Mouse (Mus musculus): ENCODE measurements around the gene Micall2.
"Not testable (repeated sequence)": the region's sequence is repeated elsewhere in the genome, so short reads cannot be mapped to it uniquely, and the experiment has no call there.

Gene Micall2

DNA sequence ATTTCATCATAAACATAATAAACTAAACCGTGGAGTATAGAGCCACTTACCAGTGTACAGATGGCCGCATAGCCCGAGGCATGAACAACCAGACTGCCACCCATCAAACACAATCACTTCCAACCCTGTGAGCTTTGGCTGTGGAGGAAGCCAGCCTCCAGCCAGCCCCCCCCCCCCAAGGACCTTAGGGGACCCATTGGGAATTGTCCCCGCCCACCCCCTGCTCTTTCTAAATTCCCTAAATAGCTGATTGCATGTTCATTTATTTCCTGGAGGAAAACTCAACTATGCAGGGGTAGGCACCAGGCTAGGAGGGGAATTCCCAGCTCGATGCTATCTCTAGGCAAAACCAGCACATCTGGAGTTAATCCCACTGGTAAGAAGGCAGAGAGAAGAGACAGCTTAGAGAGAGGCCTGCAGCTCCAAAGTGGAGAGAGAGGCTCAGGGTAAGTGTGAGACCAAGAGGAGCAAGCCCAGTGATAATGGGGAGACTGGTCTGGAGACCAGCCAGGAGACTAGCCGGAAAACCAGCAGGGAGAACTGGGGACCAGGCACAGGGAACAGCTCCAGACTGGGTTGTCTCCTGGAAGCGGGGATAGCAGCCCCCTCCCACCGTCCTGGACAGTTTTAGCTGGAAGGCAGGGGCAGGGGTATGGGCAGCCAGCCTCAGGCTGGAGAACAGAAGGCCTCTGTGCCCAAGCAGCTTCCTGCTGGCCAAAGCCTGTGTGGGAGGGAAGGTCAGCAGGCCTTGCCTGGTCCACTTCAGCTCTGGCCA lies 5.2 kb downstream of the Micall2 start:
- peak; percentile 97 for DNase-seq (ENCODE audit: inconsistent ontology term)

DNA sequence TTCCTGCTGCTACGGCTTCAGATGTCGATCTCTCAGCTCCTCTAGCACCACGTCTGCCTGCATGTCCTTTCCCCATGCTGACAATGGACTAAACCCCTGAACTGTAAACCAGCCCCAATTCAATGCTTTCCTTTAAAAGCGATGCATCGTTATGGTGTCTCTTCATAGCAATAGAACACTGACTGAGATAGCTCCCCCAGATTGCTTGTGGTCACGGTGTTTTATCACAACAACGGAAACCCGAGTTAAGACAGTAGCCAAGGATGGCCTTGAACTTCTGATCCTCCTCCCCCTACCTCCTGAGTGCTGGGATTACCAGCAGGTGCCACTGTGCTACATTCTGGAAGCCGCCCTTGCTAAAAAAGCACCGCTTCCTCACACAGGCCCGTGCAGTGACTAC lies 8.9 kb downstream of the Micall2 start:
- DNase-seq (ENCODE audit: inconsistent ontology term), result no peak

DNA sequence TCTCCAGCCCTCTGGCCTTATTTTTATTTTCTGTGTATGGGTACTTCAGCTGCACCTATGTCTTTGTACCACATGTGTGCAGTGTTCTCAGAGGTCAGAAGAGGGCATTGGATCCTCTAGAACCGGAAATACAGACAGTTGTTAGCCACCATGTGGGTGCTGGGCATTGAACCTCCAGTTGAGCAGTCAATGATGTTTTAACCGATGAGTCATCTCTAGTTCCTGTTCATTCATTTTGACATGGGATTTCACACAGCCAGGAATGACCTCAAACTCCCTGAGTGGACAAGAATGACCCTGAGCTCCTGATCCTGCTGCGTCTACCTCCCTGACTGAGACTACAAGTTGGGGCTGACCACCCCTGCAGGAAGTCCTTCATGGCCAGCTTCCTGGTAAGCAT lies 9.9 kb downstream of the Micall2 start:
- peak; percentile 36 for DNase-seq (ENCODE audit: inconsistent ontology term)

- DNase-seq (ENCODE audit: inconsistent ontology term), result peak; percentile 64
Measured at GRCm38 (mm10) chr5:139724336-139725116, 11.6 kb downstream of the Micall2 start.

DNA sequence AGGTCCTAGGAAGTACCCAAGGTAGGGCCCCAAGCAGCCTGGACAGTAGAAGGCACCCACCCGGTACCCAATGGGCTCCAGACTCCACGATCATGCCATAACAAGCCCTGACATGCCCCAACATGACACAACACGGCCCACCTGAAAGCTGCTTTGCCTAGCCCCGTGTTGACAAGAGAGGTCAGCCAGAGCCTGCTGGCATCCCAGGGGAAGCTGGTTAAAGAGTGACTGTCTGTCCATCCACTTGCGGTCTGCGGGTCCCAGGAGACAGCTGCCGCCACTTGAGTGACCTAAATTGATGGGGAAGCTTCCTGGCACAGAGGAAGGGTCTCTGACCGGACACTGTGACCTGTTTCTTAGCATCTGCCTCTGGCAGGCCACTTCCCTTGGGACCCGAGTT lies 13.0 kb downstream of the Micall2 start:
- peak; percentile 72 for DNase-seq (ENCODE audit: inconsistent ontology term)

GRCm38 (mm10) chr5:139722709-139723108 lies 13.4 kb downstream of the Micall2 start:
- DNase-seq (ENCODE audit: inconsistent ontology term), result no peak

DNA sequence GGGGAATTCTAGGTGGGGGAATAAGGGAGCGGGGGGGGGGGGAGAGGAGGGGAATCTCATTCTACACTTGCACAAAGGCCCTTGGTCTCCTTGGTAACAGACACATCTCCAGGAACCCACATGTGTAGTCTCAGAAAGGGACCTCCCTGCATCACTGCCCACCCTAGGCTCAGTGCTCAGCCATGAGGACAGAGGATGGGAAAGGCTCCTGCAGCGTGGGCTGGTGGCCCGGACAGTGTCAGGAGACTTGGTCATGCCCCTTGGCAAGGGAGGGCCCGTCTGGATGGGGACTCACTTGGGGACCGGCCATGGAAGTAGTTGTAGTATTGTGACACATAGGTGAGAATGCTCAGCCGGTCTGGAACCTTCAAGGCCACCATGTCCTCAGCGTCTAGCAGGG lies 17.2 kb downstream of the Micall2 start:
- DNase-seq (ENCODE audit: inconsistent ontology term), result no peak

GRCm38 (mm10) chr5:139718540-139718939 lies 17.6 kb downstream of the Micall2 start:
- peak; percentile 99 for DNase-seq (ENCODE audit: inconsistent ontology term)

GRCm38 (mm10) chr5:139717723-139718122 lies 18.4 kb downstream of the Micall2 start:
- DNase-seq (ENCODE audit: inconsistent ontology term), result peak; percentile 63

DNA sequence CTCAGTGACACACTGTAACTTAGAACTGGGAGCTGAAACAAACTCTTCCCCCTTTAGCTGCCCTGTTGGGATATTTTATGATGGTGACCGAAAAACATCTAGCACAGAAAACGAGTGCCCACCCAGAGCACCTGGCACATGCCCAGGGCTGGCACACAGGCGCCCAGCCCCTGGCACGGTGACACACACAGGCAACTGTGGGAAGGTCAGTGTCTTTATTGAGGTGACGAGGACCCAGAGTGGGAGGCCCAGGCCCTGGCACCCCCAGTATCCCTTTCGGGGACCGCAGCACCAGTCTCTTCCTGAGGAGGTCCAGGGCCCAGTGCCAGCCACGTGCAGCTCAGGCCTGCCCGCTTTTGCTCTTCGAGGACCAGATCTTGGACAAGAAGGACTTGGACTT lies 29.6 kb downstream of the Micall2 start:
- DNase-seq (ENCODE audit: inconsistent ontology term), result no peak

DNA sequence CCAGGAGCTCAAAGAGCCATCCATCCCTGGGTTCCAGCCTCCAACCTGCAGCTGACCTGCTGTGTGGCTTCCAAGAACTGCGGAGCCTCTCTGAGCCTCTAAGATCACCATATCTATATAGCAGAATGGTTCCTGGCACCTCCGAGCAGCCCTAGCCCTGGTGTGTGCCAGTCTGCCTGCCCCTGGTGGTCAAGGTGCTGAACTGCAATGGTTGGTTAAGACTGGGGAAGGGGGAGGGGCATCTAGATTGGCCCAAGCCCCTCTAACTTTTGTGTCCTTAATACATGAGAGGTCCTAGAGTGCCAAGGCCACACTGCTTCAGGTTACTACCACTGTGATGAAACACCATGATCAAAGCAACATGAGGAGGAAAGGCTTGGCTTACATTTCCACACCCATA lies 33.2 kb downstream of the Micall2 start:
- DNase-seq (ENCODE audit: inconsistent ontology term), result no peak

- DNase-seq (ENCODE audit: inconsistent ontology term), result no peak
Measured at GRCm38 (mm10) chr5:139702236-139702635, 33.9 kb downstream of the Micall2 start.

DNA sequence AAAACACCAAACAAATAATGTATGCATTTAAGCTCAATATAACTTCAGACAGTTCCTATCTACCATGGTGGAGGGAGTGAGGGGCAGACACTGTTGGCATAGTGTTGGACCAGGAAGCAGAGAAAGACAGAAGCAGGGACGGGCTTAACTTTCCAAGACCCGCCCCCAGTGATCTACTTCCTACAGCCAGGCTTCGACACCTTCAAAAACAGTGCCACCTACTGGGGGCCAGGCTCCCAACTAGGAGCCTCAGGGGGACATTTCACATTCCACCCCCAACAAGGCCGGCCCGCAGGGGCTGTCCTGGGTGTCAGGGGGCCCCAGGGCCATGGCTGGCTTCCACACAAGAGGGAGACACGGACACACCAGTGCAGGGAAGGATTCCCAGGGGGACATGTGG lies 39.2 kb downstream of the Micall2 start:
- DNase-seq (ENCODE audit: inconsistent ontology term), result no peak

DNA sequence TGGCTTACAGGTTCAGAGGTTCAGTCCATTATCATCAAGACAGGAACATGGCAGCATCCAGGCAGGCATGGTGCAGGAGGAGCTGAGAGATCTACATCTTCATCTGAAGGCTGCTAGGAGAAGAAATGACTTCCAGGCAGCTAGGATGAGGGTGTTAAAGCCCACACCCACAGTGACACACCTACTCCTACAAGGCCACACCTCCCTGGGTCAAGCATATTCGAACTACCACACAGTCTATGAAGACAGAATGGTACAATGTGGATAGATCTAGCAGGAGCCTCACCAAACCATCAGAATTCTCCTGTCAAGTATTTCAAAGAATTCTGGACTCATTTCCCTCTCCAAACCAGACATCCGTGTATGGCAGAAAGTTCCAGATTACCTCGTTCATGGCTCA lies 40.3 kb downstream of the Micall2 start:
- DNase-seq (ENCODE audit: inconsistent ontology term), result not testable (repeated sequence)

DNA sequence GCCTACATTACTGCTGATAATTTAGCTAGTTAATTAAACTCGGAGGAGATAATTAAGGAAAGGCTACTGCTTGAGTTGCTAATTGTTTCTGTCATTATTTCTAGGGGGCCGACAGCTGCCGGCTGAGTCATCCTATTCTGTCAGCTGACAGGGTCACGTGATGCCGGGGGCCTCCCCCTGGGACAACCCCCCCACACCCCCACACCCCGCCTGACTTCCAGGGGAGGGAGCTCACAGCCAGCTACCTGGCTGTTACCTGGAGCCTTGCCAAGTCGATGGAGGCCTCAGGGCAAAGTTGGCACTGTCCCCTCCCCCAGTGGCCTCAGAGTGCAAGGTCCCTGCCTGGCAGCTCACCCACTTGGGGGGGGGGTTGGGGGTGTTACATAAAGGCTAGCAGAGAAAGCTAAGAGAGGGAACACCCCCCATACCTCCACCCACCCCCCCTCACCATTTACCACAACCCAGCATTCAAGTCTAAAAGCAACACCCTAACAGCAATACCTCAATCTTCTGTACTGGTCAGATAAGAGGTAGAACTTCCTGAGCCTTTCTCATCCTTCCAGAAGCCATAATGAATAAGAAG lies 41.1 kb downstream of the Micall2 start:
- peak; percentile 76 for DNase-seq (ENCODE audit: inconsistent ontology term)

DNA sequence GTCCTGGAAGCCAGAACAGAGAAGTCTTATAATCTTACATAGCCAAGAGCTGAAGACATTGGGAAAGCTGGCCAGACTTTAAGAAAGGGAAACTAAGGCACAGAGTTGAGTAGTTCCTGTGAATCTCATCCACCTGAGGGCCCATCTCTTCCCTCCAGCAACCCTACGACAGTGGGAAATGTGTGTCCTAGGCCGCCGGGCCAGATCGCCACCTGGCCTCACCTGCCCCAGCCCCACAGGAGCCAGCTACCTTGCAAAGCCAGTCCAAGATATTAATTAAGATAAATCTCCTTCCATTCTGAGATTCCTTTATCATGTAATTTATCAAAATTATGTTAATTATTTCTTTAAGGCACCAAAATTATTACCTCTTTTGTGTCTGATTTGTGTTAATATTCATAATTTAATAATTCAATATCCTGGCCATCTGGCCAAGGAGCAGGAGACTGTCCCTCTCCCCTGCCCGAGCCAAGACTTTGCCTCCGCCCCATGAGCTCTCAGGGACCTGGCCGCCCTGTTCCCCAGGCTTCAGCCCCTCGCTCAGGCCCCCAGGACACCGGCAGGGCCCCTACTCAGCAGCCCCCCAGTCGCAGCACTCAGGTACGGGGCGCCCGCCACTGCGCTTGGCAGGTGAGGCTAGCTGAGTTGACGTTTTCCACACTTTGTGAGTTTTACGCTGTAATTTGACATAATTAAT lies 41.7 kb downstream of the Micall2 start:
- DNase-seq (ENCODE audit: inconsistent ontology term), result no peak

- no peak for DNase-seq (ENCODE audit: inconsistent ontology term)
Measured at GRCm38 (mm10) chr5:139690791-139691190, 45.3 kb downstream of the Micall2 start.

DNA sequence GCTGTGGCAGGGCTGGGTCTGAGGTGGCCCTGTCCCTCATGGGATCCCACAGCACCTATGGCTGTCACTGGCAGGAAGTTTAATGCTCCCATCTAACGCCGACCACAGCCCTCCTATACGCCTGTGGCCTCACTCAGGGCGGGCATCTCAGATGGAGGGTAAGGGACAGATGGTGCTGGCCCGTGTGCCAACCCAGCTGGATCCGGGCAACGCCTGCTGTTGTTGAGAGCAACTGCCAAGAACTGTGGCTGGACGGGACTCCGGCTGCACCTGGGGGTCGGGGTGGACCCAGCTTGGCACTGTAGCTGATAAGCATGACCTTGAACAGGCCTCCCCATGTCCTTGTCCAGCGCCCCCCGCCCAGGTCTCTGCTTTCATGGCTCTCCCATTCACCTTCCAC lies 47.8 kb downstream of the Micall2 start:
- no peak for DNase-seq (ENCODE audit: inconsistent ontology term)

DNA sequence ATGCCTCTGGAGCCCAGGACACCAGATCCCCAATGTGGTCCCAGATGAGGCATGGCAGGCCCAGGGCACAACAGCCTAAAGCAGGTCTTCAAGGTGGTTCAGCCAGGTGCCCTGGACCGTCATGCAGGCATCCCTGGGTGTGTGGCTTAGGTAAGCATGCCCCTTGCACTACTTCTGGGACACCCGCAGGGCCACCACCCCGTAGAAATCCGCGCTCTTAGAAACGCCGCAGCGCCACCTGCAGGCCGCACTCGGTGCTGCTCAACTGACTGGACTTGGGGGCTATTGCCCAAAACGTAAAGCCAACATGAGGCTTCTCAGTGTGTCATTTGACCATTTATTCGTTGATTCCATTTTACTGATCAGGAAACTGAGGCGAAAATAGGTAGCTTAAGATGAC lies 48.5 kb downstream of the Micall2 start:
- no peak for DNase-seq (ENCODE audit: inconsistent ontology term)

DNA sequence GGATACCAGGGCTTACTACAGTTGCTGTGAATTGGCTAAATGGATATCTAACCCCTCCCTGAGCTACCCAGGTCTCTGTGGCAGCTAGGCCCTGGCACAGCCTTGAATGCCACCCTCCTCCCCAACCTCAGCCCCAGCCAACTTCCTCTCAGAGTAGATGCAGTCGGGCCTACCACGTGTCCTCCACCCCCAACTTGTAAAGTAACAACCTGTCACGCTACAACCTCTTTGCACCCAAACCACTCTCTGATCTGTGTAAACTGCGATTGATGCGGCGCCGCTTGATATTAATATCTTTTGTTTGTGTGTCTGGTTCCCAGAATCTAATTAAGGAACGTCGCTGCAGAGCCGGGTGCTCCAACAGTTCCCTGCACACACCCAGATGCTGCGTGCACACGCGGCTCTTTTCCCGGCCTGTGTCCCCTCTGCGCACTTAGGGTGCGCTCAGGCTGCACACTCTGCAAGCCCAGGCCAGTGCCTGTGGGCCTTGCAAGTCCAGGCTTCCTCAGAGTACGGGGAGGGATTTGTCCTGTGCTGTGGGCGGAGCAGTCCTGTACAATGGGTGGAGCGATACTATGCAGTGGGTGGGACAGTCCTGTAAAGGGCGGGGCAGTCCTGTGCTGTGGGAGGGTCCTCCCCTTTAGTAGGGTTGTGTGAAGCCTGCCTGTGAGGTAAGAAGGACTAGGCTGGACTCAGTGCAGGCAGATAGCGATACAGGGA lies 49.4 kb downstream of the Micall2 start:
- DNase-seq (ENCODE audit: inconsistent ontology term), result no peak

- DNase-seq (ENCODE audit: inconsistent ontology term), result no peak
Measured at GRCm38 (mm10) chr5:139683228-139683627, 52.9 kb downstream of the Micall2 start.

- DNase-seq (ENCODE audit: inconsistent ontology term), result no peak
Measured at GRCm38 (mm10) chr5:139682631-139682977, 53.5 kb downstream of the Micall2 start.
